Mouse (Mus musculus): ENCODE measurements at regions not wholly inside any gene's neighbourhood (a gene's known extent, or its start where the extent isn't known, plus 50 kb on each side); places are given as distances from the start of the nearest gene placed in this dataset.
A peak's percentile ranks its signal among the peaks of the same experiment; 100 is the strongest.

- DNase-seq: no peak
Observed at GRCm38 (mm10) chr3:23127134-23127533, 1050.7 kb downstream of the Tbl1xr1 start.

GRCm38 (mm10) chr3:23135551-23135950 is 1059.1 kb downstream of the Tbl1xr1 start:
- DNase-seq: no peak

GRCm38 (mm10) chr3:23138932-23139331 is 1062.5 kb downstream of the Tbl1xr1 start:
- no peak for DNase-seq

- DNase-seq: no peak
Observed at GRCm38 (mm10) chr3:23164828-23165450, 1088.5 kb downstream of the Tbl1xr1 start.

DNA sequence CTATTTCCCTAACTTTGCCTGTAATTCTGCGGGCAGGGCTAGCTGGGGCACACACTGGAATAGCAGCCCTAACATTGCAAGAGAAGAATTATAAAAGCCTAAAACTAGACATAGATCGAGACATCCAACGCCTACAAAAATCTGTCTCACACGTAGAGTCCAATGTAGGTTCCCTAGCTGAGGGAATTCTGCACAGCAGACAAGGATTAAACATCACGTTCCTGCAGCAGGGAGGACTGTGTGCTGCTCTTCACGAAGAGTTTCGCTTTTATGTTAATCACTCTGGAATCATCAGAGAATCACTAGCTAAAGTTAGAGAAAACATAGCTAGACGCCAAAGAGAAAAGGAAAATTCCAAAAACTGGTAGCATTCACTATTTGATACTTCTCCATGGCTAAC is 1106.9 kb downstream of the Tbl1xr1 start:
- DNase-seq: no peak

- no peak for DNase-seq
Observed at GRCm38 (mm10) chr3:23188479-23188878, 1112.0 kb downstream of the Tbl1xr1 start.

DNA sequence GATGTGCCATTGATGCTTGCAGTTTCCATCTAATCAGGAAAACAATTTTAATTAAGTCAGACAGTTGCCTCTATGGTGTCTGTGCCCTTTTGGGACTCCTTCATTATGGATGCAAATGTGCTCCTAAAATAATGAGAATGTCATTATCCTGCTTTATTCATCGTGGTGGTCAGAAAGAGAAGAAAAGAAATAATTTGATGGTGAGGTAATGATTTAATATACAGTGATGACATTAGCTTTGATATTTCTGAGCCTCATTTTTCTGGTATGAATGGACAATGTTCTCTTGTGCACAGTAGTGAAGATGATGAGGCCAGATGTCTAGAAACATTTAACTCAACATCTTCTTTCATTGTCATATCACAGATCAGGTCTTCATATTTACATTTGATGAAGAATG is 1123.6 kb downstream of the Tbl1xr1 start:
- DNase-seq: no peak

- no peak for DNase-seq
Observed at GRCm38 (mm10) chr3:23214427-23214826, 1138.0 kb downstream of the Tbl1xr1 start.

DNA sequence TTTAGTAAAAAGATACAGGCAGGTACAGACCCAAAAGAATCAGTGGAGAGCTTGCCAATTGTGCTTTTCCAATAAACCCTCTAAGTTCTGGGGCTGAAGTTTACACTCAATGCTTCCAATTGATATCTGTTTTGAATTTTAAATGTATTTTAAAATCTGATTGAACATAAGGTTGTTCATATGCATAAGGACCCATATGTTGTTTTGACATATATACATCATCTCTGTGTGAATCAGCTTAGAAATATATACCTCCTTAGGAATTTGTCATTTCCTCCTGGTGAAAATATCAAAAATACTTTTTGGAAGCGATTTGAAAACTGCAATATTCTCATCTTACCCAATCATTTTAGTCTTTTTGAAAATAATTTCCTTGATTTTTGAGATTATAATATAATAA is 1140.3 kb downstream of the Tbl1xr1 start:
- DNase-seq: no peak

DNA sequence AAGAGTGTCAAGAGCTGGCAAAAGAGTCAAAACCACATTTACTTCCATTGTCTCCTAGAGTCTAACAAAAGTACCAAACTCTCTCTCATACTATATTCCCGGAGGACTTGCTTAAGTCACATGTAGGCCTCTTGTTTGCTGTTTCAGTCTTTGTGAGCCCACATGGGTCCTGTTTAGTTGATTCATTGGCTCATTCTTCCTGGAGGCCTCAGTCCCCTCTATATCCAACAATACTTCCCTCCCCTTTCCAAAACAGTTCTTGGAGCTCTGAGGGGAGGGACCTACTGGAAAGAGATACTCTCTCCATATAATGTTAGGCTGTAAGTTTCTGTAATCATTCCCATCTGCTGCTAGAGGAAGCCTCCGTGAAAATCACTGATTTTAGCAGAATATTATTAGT is 1171.8 kb downstream of the Tbl1xr1 start:
- DNase-seq: no peak

- DNase-seq: no peak
Observed at GRCm38 (mm10) chr3:23252180-23252579, 1175.7 kb downstream of the Tbl1xr1 start.

- no peak for DNase-seq
Observed at GRCm38 (mm10) chr3:23298818-23299217, 1222.4 kb downstream of the Tbl1xr1 start.

DNA sequence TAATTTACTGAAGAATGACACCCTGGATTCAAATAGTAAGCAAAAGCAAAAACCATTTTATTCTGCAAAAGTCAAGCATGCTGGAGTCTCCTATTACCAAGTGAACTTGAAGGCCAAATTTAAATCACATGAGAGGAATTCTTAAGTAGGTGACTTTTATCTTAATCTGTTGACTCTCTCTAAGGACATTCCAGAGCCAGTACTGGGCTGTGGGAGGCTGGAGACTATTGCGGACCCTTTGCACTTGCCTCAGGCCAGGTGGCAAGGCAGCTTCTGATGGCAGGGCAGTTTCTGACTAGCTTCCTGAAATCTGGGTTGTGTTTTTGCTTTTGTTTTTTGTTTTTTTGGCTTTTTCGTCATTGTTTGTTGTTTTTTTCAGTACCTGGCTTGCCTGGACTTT is 1257.8 kb downstream of the Tbl1xr1 start:
- DNase-seq: no peak

DNA sequence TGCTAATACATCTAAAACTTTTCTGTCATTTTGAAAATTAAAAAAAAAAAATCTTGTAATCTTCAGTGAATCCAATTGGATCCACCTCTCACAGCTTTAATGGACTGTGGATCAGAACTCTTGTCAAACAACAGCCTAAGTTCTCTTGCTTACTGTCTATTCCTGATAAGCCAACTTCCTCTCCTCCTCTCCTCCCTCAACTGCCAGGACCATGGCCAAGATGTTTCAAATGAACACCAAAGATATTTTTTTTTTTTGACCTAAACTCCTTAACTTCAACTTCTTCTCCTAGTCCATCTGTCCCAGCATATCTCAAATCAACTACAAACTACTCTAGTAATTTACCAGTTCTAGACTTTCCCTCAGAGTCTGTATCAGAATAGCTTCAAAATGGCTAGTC is 1258.5 kb downstream of the Tbl1xr1 start:
- no peak for DNase-seq

GRCm38 (mm10) chr3:23374341-23374740 is 1297.9 kb downstream of the Tbl1xr1 start:
- DNase-seq: peak; percentile 22 to 40

- no peak for DNase-seq
Observed at GRCm38 (mm10) chr3:23404877-23405276, 1328.4 kb downstream of the Tbl1xr1 start.

DNA sequence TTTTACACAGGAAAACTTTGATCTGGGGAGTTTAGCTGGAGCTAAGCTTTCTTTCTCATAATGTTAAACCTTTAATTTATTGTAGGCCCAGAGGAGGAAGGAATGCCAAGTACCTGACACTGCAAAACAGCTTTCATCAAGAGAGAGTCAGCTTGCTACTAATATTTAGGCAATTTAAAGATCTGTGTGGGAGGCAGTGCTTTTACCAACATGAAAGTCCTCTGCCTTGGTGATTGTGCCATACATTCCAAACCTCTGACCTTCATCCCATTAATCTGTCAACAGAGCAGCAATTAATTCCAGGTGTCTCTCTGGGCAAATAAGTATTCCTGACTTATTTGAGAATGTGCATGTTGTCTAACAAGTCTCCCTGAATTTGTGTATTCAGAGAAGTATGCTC is 1333.0 kb downstream of the Tbl1xr1 start:
- DNase-seq: no peak

DNA sequence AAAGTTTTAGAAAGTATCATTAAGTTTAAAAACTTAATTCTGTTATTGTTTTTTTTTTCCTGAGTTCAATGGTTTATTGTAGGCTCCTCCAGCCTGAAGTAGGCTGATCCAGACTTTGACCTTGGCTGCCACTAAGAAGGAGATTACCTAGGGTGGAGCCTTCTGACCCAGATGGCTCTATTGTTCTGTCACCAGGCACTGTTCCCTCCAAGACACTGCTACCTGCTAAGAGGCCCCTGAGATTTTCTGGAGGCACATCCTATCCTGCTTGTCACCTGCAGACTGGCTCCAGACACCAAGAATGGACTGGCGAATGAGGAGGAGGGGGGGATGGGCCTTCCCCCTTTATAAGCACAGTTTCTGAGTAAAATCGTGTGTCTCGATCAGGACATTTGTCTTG is 1350.5 kb downstream of the Tbl1xr1 start:
- DNase-seq: no peak

DNA sequence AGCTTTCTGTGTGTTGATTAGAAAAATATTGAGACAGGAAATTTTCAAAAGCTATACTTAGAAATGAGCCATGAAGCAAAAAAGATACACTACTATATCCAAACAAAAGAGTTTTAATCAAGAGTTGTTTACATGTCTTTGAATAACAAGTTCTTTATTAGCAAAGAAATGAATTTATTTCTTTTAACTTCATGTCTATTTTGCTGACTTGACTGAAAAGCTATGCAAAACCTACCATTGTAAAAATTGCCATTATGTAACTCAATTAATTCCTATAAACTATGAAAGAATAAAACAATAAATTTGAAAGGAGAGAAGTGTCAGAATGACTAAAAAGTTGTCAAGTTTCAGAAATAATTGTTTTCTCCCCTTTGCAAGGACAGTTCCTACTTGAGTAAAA is 1358.6 kb downstream of the Tbl1xr1 start:
- no peak for DNase-seq

GRCm38 (mm10) chr3:23457720-23458119 is 1381.3 kb downstream of the Tbl1xr1 start:
- DNase-seq: no peak

DNA sequence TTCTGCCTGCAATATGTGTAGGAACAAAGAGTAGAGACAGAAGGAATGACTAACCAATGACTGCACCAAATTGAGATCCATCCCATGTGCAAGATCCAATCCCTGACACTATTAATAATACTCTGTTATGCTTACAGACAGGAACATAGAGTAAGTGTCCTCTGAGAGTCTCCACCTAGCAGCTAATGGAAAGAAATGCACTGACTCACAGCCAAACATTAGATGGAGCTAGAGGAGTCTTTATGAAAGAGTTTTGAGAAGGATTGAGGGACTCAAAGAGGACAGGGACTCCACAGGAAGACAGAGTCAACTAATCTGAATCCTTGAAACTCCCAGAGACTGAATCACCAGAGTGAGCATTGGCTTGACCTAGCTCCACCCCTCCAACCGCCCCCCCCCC is 1423.4 kb downstream of the Tbl1xr1 start:
- DNase-seq: peak in 1 of 2 experiments; percentile 4

DNA sequence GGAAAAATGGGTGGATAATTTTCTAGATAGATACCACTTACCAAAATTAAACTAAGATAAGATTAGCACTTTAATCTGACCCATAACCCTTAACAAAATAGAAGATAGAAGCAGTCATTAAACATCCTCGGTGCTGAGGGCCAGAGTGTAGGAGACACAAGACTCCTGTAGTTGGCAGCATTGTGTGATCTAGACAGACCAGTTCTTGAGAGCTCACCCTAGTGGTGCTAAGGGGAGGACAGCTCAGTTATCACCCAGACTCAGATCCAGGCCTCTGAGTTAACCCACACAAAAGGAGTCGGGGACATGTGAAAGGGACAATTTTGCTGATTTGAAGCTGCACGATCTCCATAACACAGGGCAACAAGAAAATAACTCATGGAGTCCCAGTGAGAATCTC is 1471.1 kb downstream of the Tbl1xr1 start:
- no peak for DNase-seq

DNA sequence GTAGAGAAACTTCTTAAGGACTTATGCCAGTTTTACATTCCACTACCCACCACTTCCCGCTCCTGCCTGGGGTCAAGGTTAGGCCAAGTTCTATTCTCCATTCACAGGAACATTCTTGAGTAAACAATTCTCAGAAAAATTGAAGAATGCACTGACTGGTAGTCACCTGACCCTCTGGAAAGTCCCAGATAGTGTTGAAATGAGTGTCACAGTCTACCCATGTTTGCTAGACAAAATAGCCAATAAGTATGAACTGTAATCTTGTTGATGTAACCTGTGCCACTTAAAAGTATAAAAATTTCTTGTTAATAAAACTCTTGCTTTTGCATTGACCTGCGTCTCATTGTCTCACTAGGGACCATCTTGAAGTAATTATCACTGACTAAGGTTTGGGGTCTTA is 1487.9 kb downstream of the Tbl1xr1 start:
- DNase-seq: no peak

DNA sequence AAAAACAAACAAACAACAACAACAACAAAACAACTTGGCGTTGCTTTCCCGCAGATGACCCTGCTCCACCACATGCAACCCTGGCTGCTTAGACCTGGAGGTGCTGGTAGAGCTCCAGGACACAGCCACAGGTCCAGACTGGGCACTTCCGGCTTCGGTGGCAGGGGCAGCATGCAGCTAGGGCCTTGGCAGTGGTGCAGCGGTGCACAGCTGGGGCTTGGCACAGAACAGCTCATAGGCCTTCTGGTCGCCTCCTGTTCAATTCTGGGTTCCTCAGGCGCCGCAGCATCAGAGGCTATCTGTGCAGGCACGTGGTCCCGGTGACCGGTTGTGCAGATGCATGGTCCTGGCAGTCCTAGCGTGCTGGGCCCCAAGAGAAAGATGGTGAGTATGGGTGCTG is 1492.4 kb downstream of the Tbl1xr1 start:
- peak; percentile 57 to 66 for DNase-seq

GRCm38 (mm10) chr3:23592506-23593141 is 1516.2 kb downstream of the Tbl1xr1 start:
- DNase-seq: peak; percentile 35 to 62
